Mouse (Mus musculus) mesoderm, embryonic 11.5 days (tissue): ENCODE data around the gene Frk.
"Not testable (repeated sequence)": the region's sequence is repeated elsewhere in the genome, so short reads cannot be mapped to it uniquely, and the experiment has no call there.

Experiments
- DNase-seq: peaks from one replicate; pipeline ENCODE4 v3.0.0-alpha.2; 2012; ENCODE audit warnings: low read depth, low spot score

Frk gene

GRCm38 (mm10) chr10:34617216-34617615, 134.0 kb downstream of the Frk start:
- DNase-seq: no peak

GRCm38 (mm10) chr10:34618490-34618889, 135.3 kb downstream of the Frk start:
- no peak for DNase-seq

GRCm38 (mm10) chr10:34620540-34620939, 137.3 kb downstream of the Frk start:
- not testable (repeated sequence) for DNase-seq

- no peak for DNase-seq
Measured at GRCm38 (mm10) chr10:34638245-34638644, 155.0 kb downstream of the Frk start.
